Mouse (Mus musculus) bone marrow macrophage, adult 2 months (primary cell): ENCODE results near the gene Fndc8.

ENCODE experiments used
- CTCF ChIP-seq: IDR thresholded peaks from 2 replicates; pipeline ENCODE4 v1.5.1; 2012; ENCODE audit warnings: low read depth, mild to moderate bottlenecking, low read length, moderate library complexity
- POLR2A ChIP-seq: IDR thresholded peaks from 2 replicates; pipeline ENCODE4 v1.6.1; 2012; ENCODE audit warnings: mild to moderate bottlenecking, low read depth, low read length, borderline replicate concordance

- no peak for TF ChIP-seq CTCF
- no peak for TF ChIP-seq POLR2A
Observed at GRCm38 (mm10) chr11:82904952-82905351, 13.0 kb downstream of the Fndc8 start.
